Mouse (Mus musculus): ENCODE measurements around the gene Thap3. TPM values are rescaled to one million over a fixed set of nuclear protein-coding genes. Genes with fewer than 3 reads are reported as not detected.
A peak's percentile ranks its signal among the peaks of the same experiment; 100 is the strongest.
"Not testable (repeated sequence)": the region's sequence is repeated elsewhere in the genome, so short reads cannot be mapped to it uniquely, and the experiment has no call there.

Gene Thap3
- polyA plus RNA-seq (2014; fragmentation: Nextera tagmentation; extraction: Ambion mirVana), result 35.6 and 38.2 TPM in 2 replicates

DNA sequence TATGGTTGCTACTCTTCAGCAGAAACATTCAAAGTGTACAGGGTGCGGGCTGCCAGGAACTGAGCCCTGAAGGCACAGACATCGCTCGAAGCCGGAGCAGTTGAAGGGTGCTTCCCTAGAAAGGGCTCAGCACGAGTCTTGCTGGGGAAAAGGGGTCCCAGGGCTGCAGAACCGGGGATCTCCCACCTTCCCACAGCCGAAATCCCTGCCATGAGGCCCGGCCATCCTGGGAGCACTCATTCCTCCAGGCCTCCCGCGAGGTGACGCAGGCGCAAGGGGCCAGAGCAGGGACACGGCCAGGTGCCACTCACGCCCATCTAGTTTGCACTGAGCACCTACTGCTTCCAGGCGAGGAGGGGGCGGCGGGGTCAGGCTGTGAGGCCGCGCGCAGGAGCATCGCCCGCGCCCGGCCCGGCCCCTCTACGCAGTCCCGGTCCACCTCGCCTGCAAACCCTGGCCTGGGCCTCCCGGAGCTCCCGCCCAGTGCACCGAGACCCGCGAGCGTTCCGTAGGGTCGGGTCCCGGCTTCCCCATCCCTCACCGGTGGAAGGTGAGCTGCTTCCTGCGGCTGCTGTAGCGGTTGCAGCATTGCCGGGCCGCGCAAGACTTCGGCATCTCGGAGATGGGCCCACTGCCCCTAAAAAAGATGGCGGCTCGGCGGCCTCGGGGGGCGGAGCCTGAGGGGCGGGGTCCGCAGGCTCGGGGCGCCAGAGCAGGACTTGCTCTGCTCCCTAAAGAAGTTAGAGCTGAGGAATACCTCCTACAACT is at the start of gene Thap3:
Thap3 (minus strand) TSS at position 656 of the 768 bp plus-strand sequence.
- H3K4me1 ChIP-seq (ENCODE audit: control insufficient read depth, insufficient read depth, low read length), result peaks cover 22% of the 10 kb centered on the region; the same call in 1 of the 2 replicates
- H3K4me3 ChIP-seq (ENCODE audit: low read depth, low read length), result peak within 1 kb of the TSS; percentile 85
- peak within 1 kb of the TSS; percentile 92 for H3K9ac ChIP-seq (replicated peaks; ENCODE audit: low read depth, low read length)
- H3K27ac ChIP-seq (ENCODE audit: low read length), result peak within 1 kb of the TSS; percentile 80
- ATAC-seq (ENCODE audit: insufficient number of reproducible peaks, insufficient read depth, low FRiP score, low read depth), result peak; percentile 75
- H3K27me3 ChIP-seq (ENCODE audit: control insufficient read depth, insufficient read depth, low read length), result no peaks in the 10 kb centered on the region
- no peaks in the 10 kb centered on the region for H3K9me3 ChIP-seq (ENCODE audit: control insufficient read depth, low read depth, low read length)
- WGBS, result 1% methylated on average over 54 of the region's 54 CpGs
- peak within 1 kb of the TSS; percentile 87 for H3K4me2 ChIP-seq (replicated peaks; ENCODE audit: low read depth, low read length)
- peaks cover 25% of the 10 kb centered on the region for H3K36me3 ChIP-seq (ENCODE audit: control insufficient read depth, insufficient read depth, low read length)

DNA sequence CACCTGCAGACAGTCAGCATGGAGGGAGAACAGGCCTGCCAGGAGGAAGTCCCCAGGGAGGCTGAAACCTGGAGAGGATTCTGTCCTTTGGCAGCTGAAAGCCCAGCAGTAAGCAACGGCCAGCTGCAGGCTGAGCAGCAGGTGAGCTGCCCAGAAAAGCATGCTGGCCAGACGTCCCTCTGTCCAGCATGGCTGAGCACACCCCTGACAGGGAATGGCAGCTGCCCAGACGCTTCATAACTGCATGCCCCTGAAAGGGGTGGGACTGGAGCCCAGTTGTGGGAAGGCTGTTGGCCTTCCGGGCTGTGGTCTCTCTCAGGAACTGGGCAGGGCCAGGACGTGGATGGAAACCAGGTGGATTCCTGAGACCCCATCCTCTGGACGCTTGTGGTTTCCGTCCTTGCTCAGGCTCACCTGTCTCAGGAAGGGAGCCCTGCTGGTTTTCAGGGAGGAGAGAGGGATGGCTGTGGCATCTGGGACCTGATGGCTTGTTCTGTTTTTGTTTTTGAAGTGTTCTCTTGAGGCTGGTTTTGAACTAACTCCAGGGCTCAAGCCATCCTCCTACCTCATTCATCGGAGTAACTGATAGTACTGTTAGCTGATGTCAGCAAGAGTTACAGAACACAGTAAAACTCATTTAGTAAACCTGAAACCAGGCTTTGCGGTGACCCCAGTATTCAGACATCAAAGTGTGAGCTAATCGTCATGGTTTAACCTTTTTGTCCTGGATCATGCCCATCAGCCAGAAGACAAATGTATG is 49.6 kb upstream of the Thap3 start, which contains the start of gene Tas1r1:
Tas1r1 (minus strand) TSS at position 344 of the 760 bp plus-strand sequence.
- H3K36me3 ChIP-seq (ENCODE audit: control insufficient read depth, insufficient read depth, low read length), result peaks cover 22% of the 10 kb centered on the region
- no peaks in the 10 kb centered on the region for H3K27me3 ChIP-seq (ENCODE audit: control insufficient read depth, insufficient read depth, low read length)
- peak within 1 kb of the TSS; percentile 92 for H3K9ac ChIP-seq (replicated peaks; ENCODE audit: low read depth, low read length)
- peaks cover 8% of the 10 kb centered on the region; the same call in 1 of the 2 replicates for H3K4me1 ChIP-seq (ENCODE audit: control insufficient read depth, insufficient read depth, low read length)
- no peak for ATAC-seq (ENCODE audit: insufficient number of reproducible peaks, insufficient read depth, low FRiP score, low read depth)
- H3K4me3 ChIP-seq (ENCODE audit: low read depth, low read length), result peak within 1 kb of the TSS; percentile 100
- 29% methylated on average over 10 of the region's 10 CpGs for WGBS
- 0 out of 2 replicates have a peak within 1 kb of the TSS, but pooled peaks have one; percentile 4 for H3K27ac ChIP-seq (ENCODE audit: low read length)
- peak within 1 kb of the TSS; percentile 94 for H3K4me2 ChIP-seq (replicated peaks; ENCODE audit: low read depth, low read length)
- H3K9me3 ChIP-seq (ENCODE audit: control insufficient read depth, low read depth, low read length), result no peaks in the 10 kb centered on the region

DNA sequence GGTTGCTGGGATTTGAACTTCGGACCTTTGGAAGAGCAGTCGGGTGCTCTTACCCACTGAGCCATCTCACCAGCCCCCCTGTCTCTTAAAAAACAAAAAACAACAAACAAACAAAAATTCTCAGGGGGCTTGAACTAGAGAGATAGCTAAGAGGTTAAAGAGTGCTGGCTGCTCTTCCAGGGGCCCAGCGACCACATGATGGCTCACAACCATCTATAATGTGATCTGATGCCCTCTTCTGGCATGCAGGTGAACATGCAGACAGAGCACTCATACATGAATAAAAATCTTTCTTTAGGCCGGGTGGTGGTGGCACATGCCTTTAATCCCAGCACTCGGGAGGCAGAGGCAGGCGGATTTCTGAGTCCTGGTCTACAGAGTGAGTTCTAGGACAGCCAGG is 47.7 kb upstream of the Thap3 start:
- H3K4me2 ChIP-seq (replicated peaks; ENCODE audit: low read depth, low read length); H3K4me3 ChIP-seq (ENCODE audit: low read depth, low read length): not testable (repeated sequence)
- 92% methylated on average over 6 of the region's 6 CpGs for WGBS

DNA sequence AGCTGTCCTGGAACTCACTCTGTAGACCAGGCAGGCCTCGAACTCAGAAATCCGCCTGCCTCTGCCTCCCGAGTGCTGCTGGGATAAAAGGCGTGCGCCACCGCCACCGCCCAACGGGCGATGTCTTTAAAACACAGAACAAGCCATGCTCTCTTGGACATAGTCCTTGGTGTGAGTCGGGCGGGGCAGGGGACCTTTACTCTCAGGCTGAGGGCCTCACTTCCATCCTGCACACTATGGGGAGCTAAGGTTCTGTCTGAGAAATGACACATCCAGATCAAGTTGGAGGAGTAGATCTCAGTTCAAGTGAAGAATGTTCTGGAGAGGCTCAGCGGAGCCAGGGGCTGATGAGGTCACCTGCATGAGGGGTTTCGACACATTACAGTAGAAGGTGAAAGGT is 44.1 kb upstream of the Thap3 start:
- ATAC-seq (ENCODE audit: insufficient number of reproducible peaks, insufficient read depth, low FRiP score, low read depth), result no peak
- WGBS, result 84% methylated on average over 13 of the region's 13 CpGs
- no peak overlapping the region for H3K27ac ChIP-seq (ENCODE audit: low read length)
- H3K9ac ChIP-seq (replicated peaks; ENCODE audit: low read depth, low read length), result no peak overlapping the region
- H3K4me2 ChIP-seq (replicated peaks; ENCODE audit: low read depth, low read length), result no peak overlapping the region
- peaks cover 5% of the 10 kb centered on the region; the same call in 1 of the 2 replicates for H3K4me1 ChIP-seq (ENCODE audit: control insufficient read depth, insufficient read depth, low read length)
- no peaks in the 10 kb centered on the region for H3K36me3 ChIP-seq (ENCODE audit: control insufficient read depth, insufficient read depth, low read length)
- no peak overlapping the region for H3K4me3 ChIP-seq (ENCODE audit: low read depth, low read length)
- no peaks in the 10 kb centered on the region for H3K9me3 ChIP-seq (ENCODE audit: control insufficient read depth, low read depth, low read length)
- H3K27me3 ChIP-seq (ENCODE audit: control insufficient read depth, insufficient read depth, low read length), result no peaks in the 10 kb centered on the region

More for the DNA sequence above, 47.7 kb upstream of the Thap3 start:
- H3K27me3 ChIP-seq (ENCODE audit: control insufficient read depth, insufficient read depth, low read length); H3K9me3 ChIP-seq (ENCODE audit: control insufficient read depth, low read depth, low read length); H3K36me3 ChIP-seq (ENCODE audit: control insufficient read depth, insufficient read depth, low read length); H3K9ac ChIP-seq (replicated peaks; ENCODE audit: low read depth, low read length); H3K4me1 ChIP-seq (ENCODE audit: control insufficient read depth, insufficient read depth, low read length); ATAC-seq (ENCODE audit: insufficient number of reproducible peaks, insufficient read depth, low FRiP score, low read depth); H3K27ac ChIP-seq (ENCODE audit: low read length): not testable (repeated sequence)

DNA sequence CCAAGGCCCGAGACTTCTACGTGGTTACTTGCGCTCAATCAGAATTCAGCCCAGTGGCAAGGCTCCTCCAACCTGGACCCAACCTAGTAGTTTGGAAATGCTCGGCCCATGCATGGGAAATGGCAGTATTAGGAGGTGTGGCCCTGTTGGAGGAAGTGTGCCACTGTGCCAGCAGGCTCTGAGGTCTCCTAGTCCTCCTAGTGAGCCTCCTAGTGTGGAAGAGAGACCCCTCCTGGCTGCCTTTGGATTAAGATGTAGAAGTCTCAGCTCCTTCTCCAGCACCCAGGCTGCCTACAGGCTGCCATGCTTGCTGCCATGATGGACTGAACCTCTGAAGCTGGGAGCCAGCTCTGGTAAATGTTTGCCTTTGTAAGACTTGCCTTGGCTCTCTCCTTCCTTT is 41.2 kb upstream of the Thap3 start:
- H3K27ac ChIP-seq (ENCODE audit: low read length), result no peak overlapping the region
- ATAC-seq (ENCODE audit: insufficient number of reproducible peaks, insufficient read depth, low FRiP score, low read depth), result no peak
- 80% methylated on average over 4 of the region's 4 CpGs for WGBS

DNA sequence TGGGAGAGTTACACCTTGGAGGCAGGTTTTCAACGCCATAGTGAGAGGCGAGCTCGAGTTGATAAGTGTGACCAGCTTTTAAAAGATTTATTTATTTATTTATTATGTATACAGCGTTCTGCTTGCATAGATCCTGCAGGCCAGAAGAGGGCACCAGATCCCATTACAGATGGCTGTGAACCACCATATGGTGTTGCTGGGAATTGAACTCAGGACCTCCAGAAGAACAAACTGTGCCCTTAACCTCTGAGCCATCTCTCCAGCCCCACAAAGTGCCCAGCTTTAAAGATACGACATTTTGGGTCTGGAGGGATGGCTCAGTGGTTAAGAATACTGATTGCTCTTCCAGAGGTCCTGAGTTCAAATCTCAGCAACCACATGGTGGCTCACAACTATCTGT is 40.3 kb upstream of the Thap3 start:
- Histone ChIP-seq H3K27me3 (ENCODE audit: control insufficient read depth, insufficient read depth, low read length) (no peaks in the 10 kb centered on the region), H3K9ac (replicated peaks; ENCODE audit: low read depth, low read length) (no peak overlapping the region), H3K27ac (ENCODE audit: low read length) (no peak overlapping the region), H3K4me3 (ENCODE audit: low read depth, low read length) (no peak overlapping the region), H3K36me3 (ENCODE audit: control insufficient read depth, insufficient read depth, low read length) (no peaks in the 10 kb centered on the region; the same call in none of the 2 replicates), H3K4me2 (replicated peaks; ENCODE audit: low read depth, low read length) (no peak overlapping the region), H3K4me1 (ENCODE audit: control insufficient read depth, insufficient read depth, low read length) (peaks cover 24% of the 10 kb centered on the region), H3K9me3 (ENCODE audit: control insufficient read depth, low read depth, low read length) (no peaks in the 10 kb centered on the region)
- ATAC-seq (ENCODE audit: insufficient number of reproducible peaks, insufficient read depth, low FRiP score, low read depth), result no peak
- WGBS, result 48% methylated on average over 5 of the region's 5 CpGs

More for the DNA sequence above, 41.2 kb upstream of the Thap3 start:
- H3K9ac ChIP-seq (replicated peaks; ENCODE audit: low read depth, low read length), result no peak overlapping the region
- H3K9me3 ChIP-seq (ENCODE audit: control insufficient read depth, low read depth, low read length), result no peaks in the 10 kb centered on the region
- H3K4me1 ChIP-seq (ENCODE audit: control insufficient read depth, insufficient read depth, low read length), result peaks cover 23% of the 10 kb centered on the region
- H3K36me3 ChIP-seq (ENCODE audit: control insufficient read depth, insufficient read depth, low read length), result no peaks in the 10 kb centered on the region
- no peak overlapping the region for H3K4me3 ChIP-seq (ENCODE audit: low read depth, low read length)
- no peak overlapping the region for H3K4me2 ChIP-seq (replicated peaks; ENCODE audit: low read depth, low read length)
- H3K27me3 ChIP-seq (ENCODE audit: control insufficient read depth, insufficient read depth, low read length), result no peaks in the 10 kb centered on the region

DNA sequence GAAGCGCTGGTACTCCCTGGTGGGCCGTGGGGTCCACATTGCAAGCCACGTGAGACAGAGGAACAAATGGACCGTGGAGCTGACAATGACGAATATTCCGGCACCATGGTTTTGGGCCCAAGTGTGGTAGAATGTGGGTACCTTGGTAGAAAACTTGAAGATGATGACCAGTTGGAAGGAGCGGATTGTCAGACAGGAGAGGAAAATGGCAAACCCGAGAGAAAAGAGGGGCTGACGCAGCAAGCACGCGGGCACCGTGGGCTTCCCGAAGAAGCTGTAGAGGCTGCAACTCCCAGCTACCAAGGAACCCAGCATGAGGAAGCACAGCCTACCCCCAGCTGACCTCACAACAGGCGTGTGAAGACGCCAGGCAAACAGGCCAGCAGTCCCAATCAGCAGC is 39.7 kb upstream of the Thap3 start:
- Histone ChIP-seq H3K9me3 (ENCODE audit: control insufficient read depth, low read depth, low read length) (no peaks in the 10 kb centered on the region), H3K36me3 (ENCODE audit: control insufficient read depth, insufficient read depth, low read length) (peaks cover 1% of the 10 kb centered on the region), H3K27me3 (ENCODE audit: control insufficient read depth, insufficient read depth, low read length) (no peaks in the 10 kb centered on the region), H3K4me3 (ENCODE audit: low read depth, low read length) (no peak overlapping the region), H3K4me2 (replicated peaks; ENCODE audit: low read depth, low read length) (peak overlapping the region; percentile 86), H3K9ac (replicated peaks; ENCODE audit: low read depth, low read length) (no peak overlapping the region), H3K27ac (ENCODE audit: low read length) (no peak overlapping the region), H3K4me1 (ENCODE audit: control insufficient read depth, insufficient read depth, low read length) (peaks cover 24% of the 10 kb centered on the region)
- no peak for ATAC-seq (ENCODE audit: insufficient number of reproducible peaks, insufficient read depth, low FRiP score, low read depth)
- 64% methylated on average over 15 of the region's 15 CpGs for WGBS

DNA sequence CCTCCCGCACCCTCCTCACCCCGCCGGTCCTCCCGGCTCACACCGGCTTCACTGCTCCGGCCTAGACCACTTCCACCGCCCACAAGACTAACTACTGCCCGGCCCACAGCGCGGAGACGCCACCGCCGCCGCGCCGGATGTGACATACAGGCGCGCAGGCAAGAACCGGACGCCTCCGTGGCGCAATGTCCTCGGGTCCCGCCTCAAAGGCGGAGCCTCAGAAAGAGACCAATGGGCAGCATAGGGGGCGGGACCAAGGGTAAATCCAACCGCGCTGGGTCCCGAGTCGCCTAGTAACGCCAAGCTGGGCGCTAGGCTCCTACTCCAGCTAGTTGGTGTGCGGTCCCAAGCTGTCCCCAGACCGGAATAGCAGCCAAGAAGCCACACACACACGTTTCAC is 38.7 kb upstream of the Thap3 start, which contains the start of gene Zbtb48:
Zbtb48 (minus strand) TSS at position 148 of the 400 bp plus-strand sequence.
- H3K9ac ChIP-seq (replicated peaks; ENCODE audit: low read depth, low read length), result peak within 1 kb of the TSS; percentile 59
- H3K4me1 ChIP-seq (ENCODE audit: control insufficient read depth, insufficient read depth, low read length), result peaks cover 24% of the 10 kb centered on the region
- 0 out of 2 replicates have a peak within 1 kb of the TSS, but pooled peaks have one; percentile 56 for H3K27ac ChIP-seq (ENCODE audit: low read length)
- H3K9me3 ChIP-seq (ENCODE audit: control insufficient read depth, low read depth, low read length), result no peaks in the 10 kb centered on the region
- peaks cover 9% of the 10 kb centered on the region for H3K36me3 ChIP-seq (ENCODE audit: control insufficient read depth, insufficient read depth, low read length)
- H3K27me3 ChIP-seq (ENCODE audit: control insufficient read depth, insufficient read depth, low read length), result no peaks in the 10 kb centered on the region
- peak; percentile 97 for ATAC-seq (ENCODE audit: insufficient number of reproducible peaks, insufficient read depth, low FRiP score, low read depth)
- peak within 1 kb of the TSS; percentile 63 for H3K4me3 ChIP-seq (ENCODE audit: low read depth, low read length)
- WGBS, result under 1% methylated on average over 35 of the region's 35 CpGs
- peak within 1 kb of the TSS; percentile 86 for H3K4me2 ChIP-seq (replicated peaks; ENCODE audit: low read depth, low read length)

Data from stomach, embryonic 14.5 days (tissue).